Mouse (Mus musculus): Measurements from ENCODE around the gene Rps10.

Rps10 gene

DNA sequence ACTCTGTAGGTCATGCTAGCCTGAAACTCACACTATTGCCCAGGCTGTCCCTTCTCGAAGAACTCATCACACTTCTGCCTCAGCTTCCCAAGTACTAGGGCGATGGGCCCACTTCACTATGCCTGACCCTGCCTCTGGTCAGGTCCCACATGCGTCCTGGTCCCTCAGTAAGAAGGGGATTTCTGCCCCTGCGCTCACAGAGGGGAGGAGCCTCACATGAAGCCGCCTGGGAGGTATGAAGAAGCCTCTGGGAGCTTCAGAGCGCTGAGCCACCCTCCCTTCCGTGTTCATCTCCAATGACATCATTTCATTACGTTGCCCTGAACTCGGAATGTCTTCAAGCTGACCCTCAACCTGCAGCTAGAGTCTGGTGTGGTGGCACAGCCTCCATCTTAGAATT is 7.3 kb upstream of the Rps10 start:
- no peak for DNase-seq

DNA sequence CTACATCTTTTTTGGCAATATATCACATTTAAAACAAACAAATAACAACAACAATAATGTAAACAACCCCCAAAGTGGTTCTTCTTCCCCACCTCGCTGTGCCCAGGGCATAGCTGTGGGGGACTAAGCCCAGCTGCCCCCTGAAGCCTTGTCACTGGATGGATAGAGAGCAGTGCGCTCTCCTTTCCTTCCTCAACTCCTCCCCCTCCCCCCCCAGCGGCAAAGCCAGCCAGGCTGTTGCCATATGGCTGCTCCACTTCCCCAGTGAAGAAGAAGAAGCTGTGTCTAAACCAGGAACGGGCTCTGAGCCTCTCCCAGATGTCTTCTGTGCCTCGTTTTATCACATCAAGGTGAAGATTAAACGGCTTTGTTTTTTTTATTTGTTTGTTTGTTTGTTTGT is 6.6 kb upstream of the Rps10 start:
- DNase-seq = no peak

DNA sequence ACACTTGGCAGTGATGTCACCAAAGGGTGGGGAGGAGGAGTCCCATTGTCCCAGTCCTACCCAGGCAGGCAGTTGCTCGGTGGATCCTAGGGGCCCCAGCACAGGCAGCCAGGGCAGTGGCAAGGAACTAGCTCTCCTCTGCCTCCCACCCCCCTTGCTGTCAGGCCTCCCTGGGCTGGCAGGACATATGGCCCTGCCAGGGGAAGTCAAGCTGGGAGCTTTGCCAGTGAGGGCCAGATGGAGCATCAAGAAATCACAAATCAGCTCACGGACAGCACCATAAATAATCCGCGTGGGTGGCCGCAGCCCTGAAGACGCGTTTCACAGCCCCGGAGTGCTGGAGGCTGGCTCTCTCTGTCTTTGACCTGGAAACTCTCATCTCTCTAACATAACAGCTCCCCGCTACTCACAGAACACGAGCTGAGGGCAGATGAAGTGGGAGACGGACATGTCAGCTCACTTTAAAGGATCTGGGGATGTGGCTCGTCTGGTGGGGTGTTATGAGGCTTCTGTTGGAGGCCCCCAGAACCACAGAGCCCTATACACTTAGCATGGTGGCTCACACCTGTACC is 6.1 kb upstream of the Rps10 start:
- no peak for DNase-seq

DNA sequence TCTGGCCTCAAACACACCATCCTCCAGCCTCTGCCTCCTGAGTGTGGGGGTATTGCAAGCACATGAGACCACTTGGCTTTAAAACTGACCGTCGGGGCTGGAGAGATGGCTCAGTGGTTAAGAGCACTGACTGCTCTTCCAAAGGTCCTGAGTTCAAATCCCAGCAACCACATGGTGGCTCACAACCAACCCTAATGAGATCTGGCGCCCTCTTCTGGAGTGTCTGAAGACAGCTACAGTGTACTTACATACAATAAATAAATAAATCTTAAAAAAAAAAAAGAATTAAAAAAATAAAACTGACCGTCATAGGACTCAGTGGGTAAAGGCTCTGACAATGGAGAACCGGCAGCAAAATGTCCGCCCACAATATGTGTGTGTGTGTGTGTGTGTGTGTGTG is 3.4 kb upstream of the Rps10 start:
- DNase-seq = peak; percentile 32 to 37

DNA sequence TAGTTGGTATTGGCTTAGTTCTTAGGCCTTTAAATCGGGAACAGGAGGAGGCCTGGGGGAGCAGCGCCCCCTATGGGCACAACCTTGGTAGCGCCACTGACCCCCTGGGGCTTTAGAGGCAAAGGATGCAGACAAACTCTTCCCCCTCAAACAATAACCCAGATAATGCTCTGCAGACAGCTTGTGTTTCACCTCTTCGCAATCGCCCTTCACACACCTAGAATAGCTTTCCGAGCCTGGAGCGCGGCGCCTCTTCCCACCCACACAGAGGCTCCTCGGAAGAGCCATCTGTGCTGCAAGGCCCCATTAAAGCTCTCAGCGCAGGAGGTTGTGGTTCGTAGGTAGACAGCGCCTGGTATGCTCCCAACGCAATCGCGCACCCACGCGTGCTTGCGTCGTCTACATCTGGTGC is 2.5 kb upstream of the Rps10 start:
- DNase-seq = peak; percentile 74 to 79

DNA sequence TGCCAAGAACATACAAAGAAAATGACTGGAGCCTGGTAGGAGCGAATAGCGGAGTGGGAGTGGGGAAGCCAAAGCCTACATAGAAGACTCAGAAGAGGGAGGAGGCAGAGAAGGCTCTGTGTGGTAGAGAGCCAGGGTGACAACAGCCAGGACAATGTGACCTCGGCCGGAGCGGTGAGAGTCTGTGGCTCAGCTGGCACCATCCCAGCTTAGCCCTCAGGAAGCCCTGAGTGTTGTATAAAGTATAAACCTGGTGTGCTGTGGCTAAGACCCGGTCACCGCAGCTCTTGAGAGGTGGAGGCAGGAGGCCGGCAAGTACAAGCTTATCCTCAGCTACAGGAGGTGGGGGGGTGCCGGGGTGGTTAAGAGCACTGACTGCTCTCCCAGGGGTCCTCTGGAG is 864 bp upstream of the Rps10 start:
- DNase-seq = no peak

DNA sequence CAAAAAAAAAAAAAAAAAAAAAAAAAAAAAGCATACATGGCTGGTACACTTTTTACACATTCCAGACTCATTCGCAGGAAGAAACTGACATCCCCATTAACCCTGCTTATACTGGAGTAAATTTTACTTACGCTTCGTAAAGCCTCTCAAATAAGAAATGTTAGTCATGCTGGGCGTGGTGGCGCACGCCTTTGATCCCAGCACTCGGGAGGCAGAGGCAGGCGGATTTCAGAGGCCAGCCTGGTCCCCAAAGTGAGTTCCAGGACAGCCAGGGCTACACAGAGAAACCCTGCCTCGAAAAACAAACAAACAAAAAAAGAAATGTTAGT is 930 bp downstream of the Rps10 start:
- DNase-seq = peak in 1 of 2 experiments; percentile 20

DNA sequence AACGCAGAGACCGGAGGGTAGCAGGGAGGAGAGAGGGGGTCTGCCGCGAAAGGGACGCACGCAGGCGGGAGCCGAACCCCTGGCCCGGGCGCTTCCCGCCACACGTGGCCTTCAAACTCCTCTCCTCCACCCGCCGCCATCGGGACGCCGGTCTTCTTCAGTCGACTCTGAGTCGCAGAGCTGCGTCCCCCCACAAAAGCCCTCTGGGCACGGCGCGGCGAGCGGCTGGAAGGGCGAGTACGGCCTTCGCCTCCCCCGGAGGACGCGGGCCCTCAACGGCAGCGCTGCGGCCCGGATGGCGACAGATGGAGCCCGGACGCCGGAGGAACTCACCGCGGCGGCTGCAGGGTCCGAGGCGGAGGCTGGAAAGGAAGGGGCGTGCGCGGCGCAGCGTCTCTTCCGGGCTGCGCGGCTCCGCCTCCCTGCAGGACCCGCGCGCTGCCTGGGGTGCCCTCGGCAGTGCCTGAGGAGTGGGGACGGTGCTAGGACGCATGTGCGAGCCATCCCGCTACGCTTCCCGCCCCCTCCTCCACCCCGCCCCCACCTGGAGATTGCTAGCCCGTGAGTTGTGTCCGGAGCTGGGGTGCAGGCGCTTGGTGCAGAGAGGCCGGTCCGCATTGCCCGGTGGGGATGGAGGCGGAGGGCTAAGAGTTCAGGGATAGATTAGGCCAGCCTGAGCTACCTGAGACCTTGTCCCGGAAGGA is 1.4 kb downstream of the Rps10 start, which contains the start of gene RPS10-NUDT3:
Gene RPS10-NUDT3 (minus strand): TSS at position 352 of the 704 bp plus-strand sequence.
- DNase-seq = peak; percentile 88 to 91

DNA sequence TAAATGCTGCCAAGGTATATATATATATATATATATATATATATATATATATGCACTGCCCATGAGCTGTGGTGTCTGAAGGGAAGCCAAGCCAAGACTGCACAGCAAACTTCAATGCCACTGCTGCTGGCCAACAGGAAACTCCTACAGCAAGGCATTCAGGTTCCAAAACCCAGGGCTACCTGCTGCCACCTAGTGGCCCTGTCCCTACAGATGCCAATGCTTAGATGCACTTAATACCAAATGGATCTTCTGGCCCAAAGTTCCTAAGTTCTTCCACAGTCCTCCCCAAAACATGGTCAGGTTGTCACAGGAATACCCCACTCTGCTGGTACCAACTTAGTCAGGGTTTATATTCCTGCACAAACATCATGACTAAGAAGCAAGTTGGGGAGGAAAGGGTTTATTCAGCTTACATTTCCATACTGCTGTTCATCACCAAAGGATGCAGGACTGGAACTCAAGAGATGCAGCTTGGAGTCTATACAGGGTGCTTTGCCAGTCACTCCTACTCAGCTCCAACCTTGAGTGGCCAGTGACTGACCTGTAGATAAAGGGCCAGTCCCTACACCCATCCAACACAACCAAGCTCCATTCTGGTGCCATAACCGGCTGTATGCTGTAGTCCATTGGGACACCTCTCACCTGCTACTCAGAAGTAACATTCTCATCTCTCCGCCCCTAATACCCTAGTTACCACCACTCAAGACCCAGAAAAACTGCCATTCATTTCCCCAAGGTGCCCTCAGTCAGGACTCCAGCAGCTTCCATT is 7.0 kb downstream of the Rps10 start:
- peak; percentile 84 to 87 for DNase-seq

DNA sequence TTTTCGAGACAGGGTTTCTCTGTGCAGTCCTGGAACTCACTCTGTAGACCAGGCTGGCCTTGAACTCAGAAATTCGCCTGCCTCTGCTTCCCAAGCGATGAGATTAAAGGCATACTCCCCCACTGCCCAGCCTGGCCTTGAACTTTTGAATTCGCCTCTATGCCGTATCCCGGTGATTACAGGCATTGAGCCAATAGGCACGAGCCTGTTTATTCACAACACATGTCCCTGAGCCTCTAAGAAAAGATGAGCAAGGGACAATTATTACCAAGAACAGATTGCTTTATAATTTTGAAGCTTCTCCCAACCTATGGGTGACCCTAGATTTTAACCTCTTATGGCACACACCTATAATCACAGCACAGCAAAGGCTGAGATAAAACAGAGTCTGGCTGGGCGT is 8.1 kb downstream of the Rps10 start:
- no peak for DNase-seq

DNA sequence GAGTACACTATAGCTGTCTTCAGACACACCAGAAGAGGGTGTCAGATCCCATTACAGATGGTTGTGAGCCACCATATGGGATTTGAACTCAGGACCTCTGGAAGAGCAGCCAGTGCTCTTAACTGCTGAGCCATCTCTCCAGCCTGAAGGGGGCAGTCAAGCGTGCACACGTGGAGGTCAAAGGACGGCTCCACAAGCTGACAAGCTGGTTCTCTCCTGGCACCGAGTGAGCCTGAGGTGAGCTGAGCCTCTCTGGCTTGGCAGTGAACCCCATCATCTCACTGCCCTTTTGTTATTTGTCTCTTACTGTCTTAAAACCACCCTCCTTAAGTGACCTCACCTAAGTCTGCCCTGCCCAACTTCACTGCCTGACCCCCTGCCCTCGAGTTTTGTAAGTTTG is 9.0 kb downstream of the Rps10 start:
- no peak for DNase-seq

DNA sequence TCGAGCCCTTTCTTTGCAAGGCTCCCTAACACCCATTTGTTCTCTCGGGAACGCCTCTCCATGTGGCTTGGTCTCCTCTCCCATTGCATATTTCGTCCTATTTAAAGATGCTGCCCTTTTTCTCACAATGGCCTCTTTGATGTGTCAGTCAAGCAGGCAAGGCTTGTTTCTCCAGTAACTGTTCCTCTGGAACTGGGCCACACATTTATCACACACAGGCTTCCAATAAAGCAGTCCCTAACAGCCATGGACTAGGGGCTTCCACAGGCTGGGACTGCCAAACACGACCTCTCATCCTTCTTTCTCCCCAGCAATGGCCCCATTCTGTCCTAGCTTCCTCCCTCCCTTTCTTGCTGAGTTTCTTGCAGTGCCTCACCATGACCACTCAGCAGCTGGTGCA is 9.8 kb downstream of the Rps10 start:
- no peak for DNase-seq

DNA sequence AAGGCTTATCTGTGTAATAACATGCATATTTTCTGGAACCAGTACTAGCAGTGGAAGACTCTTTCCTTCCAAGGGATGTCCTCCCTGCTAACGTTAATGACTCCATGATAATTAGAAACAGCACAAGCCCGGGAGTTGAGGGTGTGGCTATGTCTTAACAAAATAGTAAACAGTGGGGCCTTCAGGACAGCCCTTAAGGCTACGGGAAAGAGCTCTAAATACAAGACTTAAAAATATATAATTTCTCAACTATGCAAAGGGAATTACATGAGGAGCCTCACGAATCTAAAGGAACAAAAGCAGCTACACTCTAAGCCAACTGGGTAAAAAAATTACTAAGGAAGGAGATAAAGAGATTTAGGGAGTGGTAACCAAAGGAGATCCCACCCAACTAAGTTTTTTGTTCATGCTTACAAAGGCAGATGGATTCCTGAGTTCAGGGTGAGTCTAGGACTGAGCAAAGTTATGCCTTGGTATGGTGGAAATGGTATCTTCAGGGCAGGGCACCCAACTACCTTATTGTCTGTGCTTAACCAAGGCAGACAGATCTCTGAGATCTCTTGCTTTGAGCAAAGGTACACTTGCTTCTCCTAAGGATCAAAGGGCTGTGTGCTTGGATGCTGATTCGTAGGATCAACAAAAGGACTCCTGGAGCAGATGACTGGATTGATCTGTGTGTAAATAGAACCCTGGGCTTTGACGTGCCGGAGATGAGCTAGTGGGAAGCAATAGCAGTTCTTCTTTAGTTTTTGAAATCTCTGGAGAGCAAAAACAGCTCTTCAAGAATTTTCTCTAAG is 10.8 kb downstream of the Rps10 start:
- DNase-seq = no peak

DNA sequence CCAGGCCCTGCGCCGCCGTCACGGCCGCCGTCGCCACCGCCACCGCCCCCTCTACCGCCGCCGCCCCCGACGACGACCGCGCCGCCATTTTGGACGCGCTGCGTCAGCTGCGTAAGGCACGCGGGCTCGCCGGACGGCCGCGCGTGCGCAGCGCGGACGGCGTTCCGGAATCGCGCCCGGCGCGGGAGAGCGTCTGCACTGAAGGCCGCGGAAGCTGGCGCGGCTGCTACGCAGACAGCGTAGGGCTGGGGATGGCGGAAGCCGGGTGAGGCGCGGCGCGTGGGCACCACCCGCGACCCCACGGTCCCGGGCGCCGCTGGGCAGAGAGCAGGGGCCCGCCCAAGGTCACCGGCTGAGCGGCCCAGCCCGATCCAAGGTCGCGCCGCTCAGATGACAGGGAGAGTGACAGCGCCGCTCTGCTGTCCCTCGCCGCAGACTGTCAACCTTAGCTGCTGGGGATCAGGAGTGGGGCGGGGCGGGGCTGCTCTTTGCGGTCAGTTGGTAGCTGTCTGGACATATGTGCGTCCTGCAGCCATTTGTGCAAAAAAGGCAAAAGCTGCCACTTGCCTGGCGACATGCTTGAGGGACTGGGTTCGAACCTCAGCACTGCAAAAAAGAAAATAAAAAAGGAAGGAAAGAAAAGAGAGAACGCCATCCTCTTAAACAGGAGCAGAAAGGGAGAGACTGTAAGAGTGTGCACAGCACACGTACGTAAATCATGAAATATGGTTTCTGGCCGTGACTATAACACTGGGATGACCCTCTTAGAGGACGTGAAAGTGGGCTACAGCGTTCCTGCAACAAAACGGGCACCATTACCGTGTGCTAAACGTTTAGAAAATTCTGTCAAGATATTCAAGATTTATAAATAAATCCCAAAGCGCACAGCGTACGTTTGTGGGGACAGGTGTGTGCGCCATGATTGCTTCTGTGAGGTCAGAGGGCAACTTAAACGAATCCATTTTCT is 12.8 kb downstream of the Rps10 start, which contains the start of gene Nudt3:
Gene Nudt3 (minus strand): TSS at position 136 of the 967 bp plus-strand sequence.
- peak; percentile 89 to 93 for DNase-seq

DNA sequence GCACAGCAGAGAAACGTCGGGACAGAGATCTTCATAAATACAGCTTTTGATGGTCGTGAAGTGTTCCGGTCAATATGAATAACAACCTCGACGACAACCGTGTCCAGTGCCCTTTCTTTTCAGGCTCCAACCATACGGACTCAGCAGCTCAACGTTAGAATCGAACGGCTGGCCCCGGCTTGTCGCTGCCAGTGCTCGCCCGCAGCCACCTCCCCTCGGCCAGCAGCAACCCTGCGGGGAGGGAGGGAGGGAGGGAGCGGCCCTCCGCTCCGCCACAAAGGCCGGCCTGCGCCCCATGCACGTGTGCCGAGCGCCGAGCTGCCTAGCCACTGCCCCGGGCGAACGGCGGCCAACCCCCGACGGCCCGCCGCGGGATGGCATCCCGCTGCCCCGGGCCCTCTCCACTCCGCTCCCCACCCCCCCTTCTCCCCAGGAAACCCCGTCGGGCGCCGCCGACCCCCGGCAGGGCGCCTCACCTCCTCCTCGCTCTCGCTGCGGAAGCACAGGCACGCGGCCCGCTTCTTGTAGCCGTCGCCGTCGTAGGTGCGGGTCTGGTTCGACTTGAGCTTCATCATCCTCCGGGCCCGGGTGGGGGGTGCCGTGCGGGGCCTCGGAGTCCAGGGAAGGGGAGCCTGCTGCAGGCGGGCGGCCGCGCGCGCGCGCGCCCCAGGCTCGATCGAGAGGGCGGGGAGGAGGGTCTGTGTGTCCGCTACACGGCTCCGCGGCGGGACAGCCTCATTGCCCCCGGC is 13.7 kb downstream of the Rps10 start:
- DNase-seq = peak; percentile 34 to 53

DNA sequence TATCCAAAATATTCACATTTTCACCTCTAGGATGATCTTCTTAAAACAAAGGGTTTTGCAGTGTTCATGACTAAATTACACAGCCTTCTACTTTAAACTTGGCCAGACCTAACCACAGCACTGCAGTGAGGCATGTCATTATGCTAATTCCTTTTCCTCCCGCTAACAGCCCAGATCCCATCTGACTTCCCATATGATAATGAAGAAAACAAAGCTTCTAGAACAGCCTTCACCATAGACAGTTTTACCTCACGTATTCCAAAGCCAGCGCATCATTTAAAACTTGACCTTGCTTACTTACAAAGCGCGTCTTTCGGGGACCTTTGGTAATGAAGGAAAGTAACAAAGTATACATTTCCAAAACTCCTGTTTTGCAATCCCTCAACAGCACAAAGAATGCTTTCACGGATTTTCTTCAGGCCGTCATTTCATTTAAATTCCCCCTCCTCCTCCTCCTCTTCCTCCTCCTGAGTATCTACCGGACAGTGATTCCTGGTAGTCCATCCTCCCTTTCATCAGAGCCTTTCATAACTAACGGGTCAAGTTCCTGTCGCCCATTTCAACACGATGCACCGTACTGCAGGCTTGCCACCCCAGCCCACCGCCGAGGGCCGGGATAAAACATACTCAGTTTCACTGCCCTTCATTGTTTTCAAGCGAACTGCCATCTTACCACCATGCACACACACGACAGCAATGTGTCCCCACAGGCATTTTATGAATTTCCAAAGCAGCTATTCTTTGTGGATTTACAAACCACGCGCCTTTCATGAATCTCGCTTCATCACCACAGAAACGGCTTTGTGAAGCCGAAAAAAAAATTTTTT is 14.6 kb downstream of the Rps10 start:
- peak; percentile 28 for DNase-seq

DNA sequence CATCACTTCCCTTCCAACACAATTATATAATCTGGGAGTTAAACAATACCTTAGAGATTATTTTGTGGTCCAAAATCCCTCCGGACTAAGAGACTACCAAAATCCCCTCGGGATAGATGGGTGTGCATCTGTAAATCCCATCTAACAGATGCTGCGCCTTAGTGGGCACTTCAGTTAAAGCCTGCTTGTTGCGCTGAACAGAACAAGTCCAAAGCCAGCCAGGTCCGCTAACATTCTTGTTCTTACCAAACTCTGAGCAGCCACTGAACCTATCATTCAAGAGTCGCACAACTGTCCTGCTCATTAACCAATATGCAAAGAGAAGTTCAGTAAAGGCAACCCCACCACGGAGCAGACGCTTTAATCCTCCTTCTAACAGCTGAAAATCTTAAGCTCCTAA is 15.3 kb downstream of the Rps10 start:
- no peak for DNase-seq

DNA sequence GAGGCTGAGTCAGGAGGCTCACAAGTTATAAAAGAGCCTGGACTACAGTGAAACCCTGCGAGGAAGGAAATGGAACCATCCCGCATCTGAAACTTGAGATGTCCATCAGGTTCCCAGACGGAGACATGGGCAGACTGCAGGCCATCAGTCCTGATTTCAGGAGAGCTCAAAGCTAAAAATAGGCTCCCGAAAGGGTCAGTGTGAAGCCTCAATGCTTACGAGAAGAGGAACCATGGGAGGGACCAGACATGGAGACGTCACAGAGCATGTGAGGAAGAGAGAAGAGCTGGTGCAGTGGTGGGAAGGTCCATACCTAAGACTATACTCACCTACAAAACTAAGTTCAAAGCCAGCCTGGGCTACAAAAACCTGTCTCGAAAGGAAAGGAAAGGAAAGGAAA is 21.1 kb downstream of the Rps10 start:
- DNase-seq = no peak

DNA sequence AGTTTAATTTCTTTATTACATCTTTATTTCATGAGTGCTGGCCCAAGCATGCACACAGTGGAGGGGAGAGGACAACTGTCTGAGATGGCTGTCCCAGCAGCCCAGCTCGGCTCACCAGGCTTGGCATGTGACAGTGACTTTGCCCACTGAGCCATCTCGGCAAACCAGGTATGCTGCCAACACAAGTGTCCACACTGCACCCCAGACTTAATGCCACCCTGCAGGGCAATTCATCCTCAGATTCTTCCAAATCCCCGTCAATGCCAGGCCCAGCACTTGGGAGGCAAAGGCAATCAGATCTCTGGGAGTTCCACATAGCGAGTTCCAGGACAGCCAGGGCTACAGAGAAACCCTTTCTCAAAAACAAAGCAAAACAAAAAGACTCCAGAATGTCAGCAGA is 23.5 kb downstream of the Rps10 start:
- no peak for DNase-seq

DNA sequence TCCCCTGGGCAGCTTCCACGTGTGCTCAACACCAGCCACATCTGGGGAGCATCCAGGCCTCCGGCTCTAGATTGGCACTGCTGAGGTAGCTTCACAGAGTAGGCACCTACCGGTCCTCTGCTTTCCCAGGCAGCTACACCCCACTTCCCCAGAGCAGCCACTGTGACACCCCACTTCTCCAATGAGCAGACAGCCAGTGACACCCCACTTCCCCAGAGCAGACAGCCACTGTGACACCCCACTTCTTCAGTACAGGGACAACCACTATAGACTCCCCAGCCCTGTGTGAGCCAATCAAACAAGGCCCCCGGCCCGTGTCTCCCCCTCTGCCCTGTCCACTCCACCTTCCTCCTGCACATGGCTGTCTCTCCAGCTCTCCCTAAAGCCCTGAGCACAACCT is 24.5 kb downstream of the Rps10 start:
- DNase-seq = no peak
